Mouse (Mus musculus) embryonic facial prominence, embryonic 13.5 days (tissue): Measurements from ENCODE around the gene Cfap97d1. TPM values are rescaled to one million over a fixed set of nuclear protein-coding genes. Genes with fewer than 3 reads are reported as not detected.
"Not testable (repeated sequence)": the region's sequence is repeated elsewhere in the genome, so short reads cannot be mapped to it uniquely, and the experiment has no call there.

Source experiments
- ATAC-seq: fragments of 200-750 bp; cut with Nextera tagmentation; 2 replicates; pipeline ENCODE4 v1.8.0; 2017; ENCODE audit warnings: low read depth; ENCODE audit not compliant: insufficient number of reproducible peaks, insufficient read depth, low FRiP score, low TSS enrichment
- H3K27ac ChIP-seq: fragments of 300-500 bp; sonication (generic); 2 replicates; pipeline ENCODE4 v1.5.1; 2015; ENCODE audit warnings: moderate library complexity, mild to moderate bottlenecking, inconsistent platforms
- H3K27me3 ChIP-seq: fragments of 300-500 bp; sonication (generic); 2 replicates; pipeline ENCODE4 v1.6.1; 2015; ENCODE audit warnings: mild to moderate bottlenecking, inconsistent platforms
- H3K36me3 ChIP-seq: fragments of 300-500 bp; sonication (generic); 2 replicates; pipeline ENCODE4 v1.6.1; 2015; ENCODE audit warnings: mild to moderate bottlenecking, inconsistent platforms
- H3K4me1 ChIP-seq: fragments of 300-500 bp; sonication (generic); 2 replicates; pipeline ENCODE4 v1.6.1; 2015; ENCODE audit warnings: inconsistent platforms
- H3K4me2 ChIP-seq: fragments of 300-500 bp; sonication (generic); 2 replicates; pipeline ENCODE4 v1.6.1; 2015; ENCODE audit warnings: moderate library complexity, mild to moderate bottlenecking, inconsistent platforms
- H3K4me3 ChIP-seq: fragments of 300-500 bp; sonication (generic); 2 replicates; pipeline ENCODE4 v1.5.1; 2015; ENCODE audit warnings: mild to moderate bottlenecking, inconsistent platforms
- H3K9ac ChIP-seq: fragments of 300-500 bp; sonication (generic); 2 replicates; pipeline ENCODE4 v1.6.1; 2015; ENCODE audit warnings: mild to moderate bottlenecking, inconsistent platforms
- H3K9me3 ChIP-seq: fragments of 300-500 bp; sonication (generic); 2 replicates; pipeline ENCODE4 v1.6.1; 2016; ENCODE audit warnings: inconsistent platforms
- WGBS: fragments of 180-500 bp; shearing (Covaris S2); methylation state at CpG from one replicate; pipeline ENCODE4 v1.1.7; 2015; ENCODE audit warnings: mixed read lengths; 5-methylcytosine and 5-hydroxymethylcytosine counted together
- polyA plus RNA-seq: library from polyadenylated mRNA; unstranded; fragments of >200 nt; fragmentation: Nextera tagmentation; extraction: Ambion mirVana; gene quantifications from 2 replicates; pipeline ENCODE4 v1.2.1, GENCODE M21; 2015

Cfap97d1 gene
- polyA plus RNA-seq, 1 experiment from 2014 or later: not detected

- H3K4me1 ChIP-seq: no peaks in the 10 kb centered on the region; the same call in 1 of the 2 replicates
- H3K9ac ChIP-seq: no peak overlapping the region
- no peaks in the 10 kb centered on the region for H3K36me3 ChIP-seq
- H3K4me2 ChIP-seq: no peak overlapping the region
- H3K27me3 ChIP-seq: no peaks in the 10 kb centered on the region
- H3K4me3 ChIP-seq: no peak overlapping the region
- H3K27ac ChIP-seq: no peak overlapping the region
- WGBS: 53% methylated on average over 9 of the region's 9 CpGs
- H3K9me3 ChIP-seq: no peaks in the 10 kb centered on the region
- no peak for ATAC-seq
Observed at GRCm38 (mm10) chr11:101974923-101975322, 9.2 kb upstream of the Cfap97d1 start.

DNA sequence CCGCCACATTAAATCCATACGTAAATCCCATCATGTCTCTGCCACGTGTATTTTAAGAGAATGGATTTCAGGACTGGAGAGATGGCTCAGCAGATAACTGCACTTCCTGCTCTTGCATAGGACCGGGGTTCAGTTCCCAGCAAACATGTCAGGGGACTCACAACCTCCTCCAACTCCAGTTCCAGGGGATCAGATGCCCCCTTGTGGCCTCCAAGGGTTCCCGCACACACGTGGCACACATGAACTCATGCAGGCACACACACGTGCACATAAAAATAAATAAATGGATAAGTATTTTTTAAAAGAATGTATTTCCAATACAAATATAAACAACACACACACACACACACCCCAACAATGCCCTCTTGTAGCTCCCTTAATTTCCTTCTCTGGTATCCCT is 7.1 kb upstream of the Cfap97d1 start:
- H3K27me3 ChIP-seq: no peaks in the 10 kb centered on the region
- WGBS: 91% methylated on average over 7 of the region's 7 CpGs
- H3K4me2 ChIP-seq: no peak overlapping the region
- H3K4me1 ChIP-seq: no peaks in the 10 kb centered on the region; the same call in 1 of the 2 replicates
- H3K9me3 ChIP-seq: no peaks in the 10 kb centered on the region
- ATAC-seq: no peak
- H3K9ac ChIP-seq: no peak overlapping the region
- no peak overlapping the region for H3K4me3 ChIP-seq
- H3K36me3 ChIP-seq: no peaks in the 10 kb centered on the region
- H3K27ac ChIP-seq: no peak overlapping the region

GRCm38 (mm10) chr11:101979140-101979539 is 4.9 kb upstream of the Cfap97d1 start:
- no peak overlapping the region for H3K4me2 ChIP-seq
- H3K27me3 ChIP-seq: no peaks in the 10 kb centered on the region
- H3K9ac ChIP-seq: no peak overlapping the region
- H3K36me3 ChIP-seq: no peaks in the 10 kb centered on the region
- 87% methylated on average over 5 of the region's 5 CpGs for WGBS
- no peak overlapping the region for H3K27ac ChIP-seq
- H3K4me1 ChIP-seq: peaks cover 3% of the 10 kb centered on the region
- no peak for ATAC-seq
- no peak overlapping the region for H3K4me3 ChIP-seq
- no peaks in the 10 kb centered on the region for H3K9me3 ChIP-seq

DNA sequence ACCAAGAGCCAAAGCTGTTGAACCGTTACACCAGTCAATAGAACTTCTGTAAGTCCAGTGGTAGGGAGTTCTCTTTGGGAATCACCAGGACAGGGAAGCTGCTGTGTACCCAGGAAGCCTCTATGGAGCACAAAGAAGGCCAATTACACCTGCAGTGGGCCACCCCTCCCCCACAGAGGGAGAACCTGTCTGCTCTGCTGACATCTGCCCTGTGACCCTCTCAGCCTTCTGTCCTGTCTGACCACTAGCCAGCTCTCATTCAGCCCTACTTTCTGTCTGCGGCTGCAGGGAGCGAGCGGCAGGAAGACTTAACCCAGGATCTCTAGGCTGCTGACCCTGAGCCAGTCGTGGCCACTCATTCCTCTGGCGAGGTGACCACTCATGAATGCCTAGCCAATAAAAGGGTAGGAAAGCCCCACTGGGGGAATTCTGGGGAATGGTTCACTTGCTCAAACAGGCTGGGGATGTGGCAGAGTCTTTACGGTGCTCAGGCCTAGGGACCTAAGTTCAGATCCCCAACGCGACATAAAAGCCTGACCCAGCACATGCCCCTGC is 3.4 kb upstream of the Cfap97d1 start:
- H3K36me3 ChIP-seq: no peaks in the 10 kb centered on the region
- H3K9ac ChIP-seq: no peak overlapping the region
- no peak overlapping the region for H3K4me2 ChIP-seq
- WGBS: 67% methylated on average over 9 of the region's 9 CpGs
- H3K27ac ChIP-seq: no peak overlapping the region
- H3K27me3 ChIP-seq: 0 out of 2 replicates have a peak, but pooled peaks cover 4% of the 10 kb centered on the region
- no peaks in the 10 kb centered on the region for H3K9me3 ChIP-seq
- peaks cover 11% of the 10 kb centered on the region for H3K4me1 ChIP-seq
- ATAC-seq: no peak
- H3K4me3 ChIP-seq: no peak overlapping the region

DNA sequence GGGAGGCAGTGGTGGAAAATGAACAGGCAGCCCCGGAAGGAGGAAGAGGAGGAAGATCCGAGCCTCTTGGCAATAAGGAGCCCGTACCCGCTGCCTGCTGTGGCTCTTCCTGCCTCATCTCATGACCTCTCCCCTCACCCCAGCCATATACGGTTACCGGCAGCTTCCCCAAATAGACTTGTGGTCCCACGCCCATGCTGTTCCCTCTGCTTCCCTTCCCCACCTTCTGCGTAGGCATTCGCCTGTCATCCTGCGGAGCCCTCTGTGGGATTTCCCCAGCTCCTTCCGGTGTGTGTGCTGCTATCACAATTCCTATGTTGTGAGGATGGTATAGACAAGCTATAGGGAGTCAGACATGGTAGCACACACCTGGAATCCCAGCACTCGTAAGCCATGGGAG is 2.2 kb upstream of the Cfap97d1 start:
- no peak overlapping the region for H3K4me2 ChIP-seq
- H3K27ac ChIP-seq: no peak overlapping the region
- WGBS: 67% methylated on average over 12 of the region's 12 CpGs
- H3K27me3 ChIP-seq: 0 out of 2 replicates have a peak, but pooled peaks cover 4% of the 10 kb centered on the region
- H3K36me3 ChIP-seq: no peaks in the 10 kb centered on the region
- no peak overlapping the region for H3K9ac ChIP-seq
- no peaks in the 10 kb centered on the region for H3K9me3 ChIP-seq
- H3K4me1 ChIP-seq: peaks cover 20% of the 10 kb centered on the region
- no peak overlapping the region for H3K4me3 ChIP-seq
- no peak for ATAC-seq

DNA sequence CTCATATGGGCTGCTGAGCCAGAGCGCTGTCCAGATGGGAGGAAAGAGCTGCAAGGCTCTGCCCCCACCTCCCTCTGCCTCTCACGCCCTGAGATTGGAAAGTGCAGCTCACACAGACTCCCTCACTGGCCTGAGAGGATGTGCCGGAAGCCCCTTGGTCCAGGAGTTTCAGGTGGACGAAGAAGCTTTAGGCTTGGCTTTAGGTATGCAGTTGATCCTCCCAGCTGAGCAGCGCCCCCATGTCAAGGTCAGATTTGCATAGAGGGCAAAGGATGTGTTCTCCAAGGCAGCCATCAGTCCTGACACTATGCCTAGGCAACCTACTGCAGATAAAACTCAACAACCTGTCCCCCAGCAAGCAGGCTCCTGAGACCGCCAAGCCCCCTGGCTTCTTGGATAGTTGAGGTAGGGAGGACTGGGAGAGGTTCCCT is 1.1 kb upstream of the Cfap97d1 start:
- WGBS: 53% methylated on average over 6 of the region's 6 CpGs
- ATAC-seq: no peak
- no peak overlapping the region for H3K9ac ChIP-seq

DNA sequence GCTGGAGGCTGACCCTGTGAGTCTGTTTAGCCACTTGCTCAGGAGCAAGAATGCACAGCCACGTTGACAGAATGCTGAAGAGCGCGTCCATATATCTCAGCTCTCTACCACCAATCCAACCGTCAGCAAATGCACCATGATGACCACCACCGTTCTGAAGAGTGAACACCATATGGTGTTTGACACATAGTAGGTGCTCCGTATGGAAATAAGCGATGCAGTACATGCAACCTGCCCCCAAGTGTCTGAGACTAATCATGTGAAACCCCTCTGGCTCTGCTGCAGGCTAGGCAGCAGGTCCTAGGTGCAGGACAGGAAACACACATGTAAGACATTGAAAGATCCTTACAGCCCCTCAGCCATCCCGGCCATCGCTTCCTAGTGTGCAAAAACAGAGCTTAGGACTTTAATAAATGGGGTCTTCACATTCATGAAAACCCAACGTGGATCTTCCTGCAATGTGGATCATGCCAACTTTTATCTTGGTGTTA is 603 bp upstream of the Cfap97d1 start:
- Histone ChIP-seq H3K4me3 (no peak overlapping the region; the same call in 1 of the 2 replicates), H3K36me3 (no peaks in the 10 kb centered on the region), H3K27ac (no peak overlapping the region), H3K9me3 (no peaks in the 10 kb centered on the region), H3K4me1 (peaks cover 20% of the 10 kb centered on the region), H3K27me3 (peaks cover 10% of the 10 kb centered on the region; the same call in 1 of the 2 replicates), H3K4me2 (peak overlapping the region; percentile 99), H3K9ac (no peak overlapping the region)
- ATAC-seq: no peak
- WGBS: 71% methylated on average over 10 of the region's 10 CpGs

More for the DNA sequence above, 1.1 kb upstream of the Cfap97d1 start:
- H3K4me2 ChIP-seq: no peak overlapping the region; the same call in 1 of the 2 replicates
- peaks cover 10% of the 10 kb centered on the region; the same call in 1 of the 2 replicates for H3K27me3 ChIP-seq
- peaks cover 20% of the 10 kb centered on the region for H3K4me1 ChIP-seq
- H3K36me3 ChIP-seq: no peaks in the 10 kb centered on the region
- no peaks in the 10 kb centered on the region for H3K9me3 ChIP-seq
- no peak overlapping the region for H3K27ac ChIP-seq
- H3K4me3 ChIP-seq: no peak overlapping the region

DNA sequence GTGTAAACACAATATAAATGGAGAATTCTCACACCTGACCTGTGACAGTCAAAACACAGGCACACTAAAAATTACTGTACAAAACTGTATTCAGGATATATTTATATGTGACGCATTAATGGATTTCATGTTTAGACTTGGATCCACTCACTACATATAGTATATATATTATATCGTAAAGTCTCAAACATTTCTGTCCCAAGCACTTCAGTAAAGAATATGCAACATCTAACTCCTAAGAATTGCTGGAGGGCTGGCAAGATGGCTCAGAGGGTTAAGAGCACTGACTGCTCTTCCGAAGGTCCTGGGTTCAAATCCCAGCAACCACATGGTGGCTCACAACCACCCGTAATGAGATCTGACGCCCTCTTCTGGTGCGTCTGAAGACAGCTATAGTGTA is 1.4 kb downstream of the Cfap97d1 start:
- H3K9me3 ChIP-seq, H3K27ac ChIP-seq, ATAC-seq, H3K9ac ChIP-seq, H3K36me3 ChIP-seq, H3K4me3 ChIP-seq, H3K4me2 ChIP-seq: not testable (repeated sequence)
- H3K27me3 ChIP-seq: peaks cover 10% of the 10 kb centered on the region; the same call in 1 of the 2 replicates
- 64% methylated on average over 6 of the region's 6 CpGs for WGBS
- H3K4me1 ChIP-seq: peaks cover 20% of the 10 kb centered on the region

DNA sequence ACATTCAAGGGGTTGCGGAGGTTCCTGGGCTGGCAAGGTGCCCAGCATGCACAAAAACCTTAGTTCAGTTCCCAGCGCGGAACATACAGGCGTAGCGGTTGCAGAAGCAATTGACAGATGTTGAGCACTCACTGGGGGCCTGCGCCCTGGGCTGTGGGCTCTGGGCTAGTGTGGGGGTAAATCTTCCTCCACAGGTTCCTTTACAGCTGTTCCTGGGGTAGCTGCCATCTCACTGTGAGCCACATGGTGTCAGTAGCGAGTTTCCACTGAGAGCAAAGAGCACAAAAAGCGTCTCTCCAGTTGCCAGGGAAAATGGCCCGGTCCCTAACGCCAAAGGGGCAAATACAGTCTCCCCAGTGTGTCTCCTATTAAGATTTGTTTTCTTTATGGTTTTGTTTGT is 1.9 kb downstream of the Cfap97d1 start:
- H3K4me3 ChIP-seq: 0 out of 2 replicates have a peak overlapping the region, but pooled peaks have one; percentile 7
- H3K36me3 ChIP-seq: no peaks in the 10 kb centered on the region
- H3K4me2 ChIP-seq: peak overlapping the region; percentile 30; the same call in 1 of the 2 replicates
- H3K27ac ChIP-seq: no peak overlapping the region
- H3K9ac ChIP-seq: no peak overlapping the region
- 3% methylated on average over 10 of the region's 10 CpGs for WGBS
- ATAC-seq: no peak
- H3K27me3 ChIP-seq: peaks cover 10% of the 10 kb centered on the region; the same call in 1 of the 2 replicates
- no peaks in the 10 kb centered on the region for H3K9me3 ChIP-seq
- H3K4me1 ChIP-seq: peaks cover 20% of the 10 kb centered on the region

DNA sequence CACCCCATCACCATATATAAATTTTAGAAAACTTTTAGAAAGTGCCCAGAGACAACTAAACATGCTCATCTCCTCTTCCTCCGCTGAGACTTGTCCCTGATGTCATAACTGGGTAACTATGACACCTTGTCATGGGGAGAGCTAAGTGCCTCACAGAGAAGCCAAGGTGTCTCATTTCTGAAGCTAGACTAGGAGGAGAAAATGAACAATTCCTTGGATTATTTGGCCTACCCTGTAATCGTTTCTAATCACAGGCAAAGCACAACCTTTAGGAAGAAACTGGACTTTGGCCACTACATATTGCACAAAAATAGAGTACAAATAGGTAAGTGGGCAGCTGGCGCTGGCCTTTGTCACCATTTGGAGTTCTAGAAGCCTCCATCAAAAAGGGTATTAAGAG is 2.8 kb downstream of the Cfap97d1 start, which contains the start of gene Dusp3:
Gene Dusp3 (minus strand): TSS at position 101 of the 400 bp plus-strand sequence.
- Histone ChIP-seq H3K36me3 (no peaks in the 10 kb centered on the region), H3K4me2 (peak within 1 kb of the TSS; percentile 30; the same call in 1 of the 2 replicates), H3K9ac (no peak within 1 kb of the TSS), H3K9me3 (no peaks in the 10 kb centered on the region), H3K27me3 (peaks cover 10% of the 10 kb centered on the region; the same call in 1 of the 2 replicates), H3K4me3 (0 out of 2 replicates have a peak within 1 kb of the TSS, but pooled peaks have one; percentile 7), H3K4me1 (peaks cover 20% of the 10 kb centered on the region), H3K27ac (no peak within 1 kb of the TSS)
- ATAC-seq: no peak
- 83% methylated on average over 3 of the region's 3 CpGs for WGBS

GRCm38 (mm10) chr11:101990244-101990643 is 6.2 kb downstream of the Cfap97d1 start:
- Histone ChIP-seq H3K4me2 (no peak overlapping the region), H3K9ac (no peak overlapping the region), H3K4me1 (peaks cover 10% of the 10 kb centered on the region), H3K27me3 (peaks cover 6% of the 10 kb centered on the region; the same call in 1 of the 2 replicates), H3K27ac (no peak overlapping the region), H3K9me3 (no peaks in the 10 kb centered on the region), H3K4me3 (no peak overlapping the region), H3K36me3 (no peaks in the 10 kb centered on the region)
- ATAC-seq: no peak
- WGBS: 80% methylated on average over 3 of the region's 3 CpGs

- 73% methylated on average over 3 of the region's 3 CpGs for WGBS
- H3K27me3 ChIP-seq: peaks cover 6% of the 10 kb centered on the region; the same call in 1 of the 2 replicates
- no peaks in the 10 kb centered on the region for H3K4me1 ChIP-seq
- H3K4me2 ChIP-seq: no peak overlapping the region
- H3K9me3 ChIP-seq: no peaks in the 10 kb centered on the region
- H3K9ac ChIP-seq: no peak overlapping the region
- no peak for ATAC-seq
- no peak overlapping the region for H3K27ac ChIP-seq
- H3K36me3 ChIP-seq: no peaks in the 10 kb centered on the region
- no peak overlapping the region for H3K4me3 ChIP-seq
Observed at GRCm38 (mm10) chr11:101991813-101992212, 7.7 kb downstream of the Cfap97d1 start.
